In genomic region chr2:158247852-158248251, GRCm38 (mm10) we compare ENCODE assay signal across 27 mouse cellular contexts. TPM values are rescaled to one million over a fixed set of nuclear protein-coding genes. Genes with fewer than 3 reads are reported as not detected.
DNase-seq lines count a peak whose midpoint lies in the region; ATAC-seq and TF ChIP-seq lines count a peak whose summit lies in the region.
"Had no signal": no experiment of that assay in that cellular context is flagged by ENCODE, and none has a peak within 500 bp of the region (broad histone marks: within the 10 kb centered on the region; RNA-seq: fewer than 3 reads in every experiment).

No protein-coding gene starts in this region.

- no peak overlapping the region for H3K9ac ChIP-seq in heart, embryonic 15.5 days
- no peak overlapping the region for H3K9ac ChIP-seq in stomach, postnatal 0 days (ENCODE audit: low read length)
- H3K9ac ChIP-seq: forebrain, embryonic 13.5 days; heart, embryonic 13.5 days; hindbrain, embryonic 13.5 days; intestine, embryonic 15.5 days had no signal

- no peaks in the 10 kb centered on the region for H3K79me3 ChIP-seq in C2C12 (ENCODE audit: low read depth)

- no peaks in the 10 kb centered on the region for H3K36me3 ChIP-seq in heart, embryonic 15.5 days
- H3K36me3 ChIP-seq in C2C12 (ENCODE audit: control insufficient read depth, insufficient read depth): no peaks in the 10 kb centered on the region
- no peaks in the 10 kb centered on the region for H3K36me3 ChIP-seq in myocyte (ENCODE audit: control insufficient read depth, insufficient read depth)
- no peaks in the 10 kb centered on the region for H3K36me3 ChIP-seq in stomach, postnatal 0 days (ENCODE audit: control insufficient read depth, insufficient read depth, low read length)
- H3K36me3 ChIP-seq: forebrain, embryonic 10.5 days; heart, embryonic 13.5 days; hindbrain, embryonic 10.5 days; hindbrain, embryonic 13.5 days; intestine, embryonic 15.5 days had no signal

- no peak for DNase-seq in heart, adult 8-10 months (ENCODE audit: low spot score)
- peak; percentile 19 for DNase-seq in stomach, postnatal 0 days (ENCODE audit: low spot score)
- DNase-seq in layer of hippocampus, postnatal 14 days (ENCODE audit: low spot score in 2 of 2): no peak
- DNase-seq: cerebellum, adult 18-20 months; cerebellum, adult 9-10 months; cerebellum, postnatal 14 days had no signal

- H3K4me1 ChIP-seq in heart, embryonic 15.5 days (replicated peaks): peaks cover 18% of the 10 kb centered on the region
- H3K4me1 ChIP-seq in stomach, postnatal 0 days (replicated peaks; ENCODE audit: control insufficient read depth, insufficient read depth): no peaks in the 10 kb centered on the region
- H3K4me1 ChIP-seq: forebrain, embryonic 13.5 days; hindbrain, embryonic 13.5 days had no signal

- 78% methylated on average over 6 of the region's 6 CpGs for WGBS in heart, embryonic 15.5 days
- WGBS in stomach, postnatal 0 days: 59% methylated on average over 6 of the region's 6 CpGs

- no peak for TF ChIP-seq CTCF in C2C12 (IDR thresholded peaks at IDR 0.05; ENCODE audit: control insufficient read depth, insufficient read depth, insufficient read length)
- TF ChIP-seq CTCF in stomach, postnatal 0 days (IDR thresholded peaks at IDR 0.05; ENCODE audit: low read depth): no peak

- TF ChIP-seq POLR2A in myocyte (IDR thresholded peaks at IDR 0.05; ENCODE audit: insufficient read length, low read depth): no peak

- no peak overlapping the region for H3K4me2 ChIP-seq in heart, embryonic 15.5 days
- peak overlapping the region; percentile 47 for H3K4me2 ChIP-seq in myocyte (ENCODE audit: low read depth)
- H3K4me2 ChIP-seq in stomach, postnatal 0 days (replicated peaks; ENCODE audit: low read depth): no peak overlapping the region
- H3K4me2 ChIP-seq: forebrain, embryonic 13.5 days; heart, embryonic 13.5 days; hindbrain, embryonic 13.5 days; intestine, embryonic 15.5 days had no signal

- no peaks in the 10 kb centered on the region for H3K9me3 ChIP-seq in heart, embryonic 15.5 days (replicated peaks)
- H3K9me3 ChIP-seq in stomach, postnatal 0 days (ENCODE audit: control insufficient read depth, low read length): no peaks in the 10 kb centered on the region
- H3K9me3 ChIP-seq: forebrain, embryonic 10.5 days; forebrain, embryonic 13.5 days; hindbrain, embryonic 10.5 days; hindbrain, embryonic 13.5 days; intestine, embryonic 15.5 days had no signal

- no peak overlapping the region for H3ac ChIP-seq in C2C12 (ENCODE audit: control insufficient read depth, insufficient read length, low read depth)
- no peak overlapping the region for H3ac ChIP-seq in myocyte (ENCODE audit: control insufficient read depth, insufficient read length)

- H3K79me2 ChIP-seq in C2C12 (ENCODE audit: control insufficient read depth, insufficient read depth) (no peaks in the 10 kb centered on the region), myocyte (ENCODE audit: control insufficient read depth, insufficient read depth) (no peaks in the 10 kb centered on the region)

- no peak overlapping the region for H3K4me3 ChIP-seq in heart, embryonic 15.5 days
- H3K4me3 ChIP-seq in C2C12 (ENCODE audit: insufficient read depth, poor library complexity, severe bottlenecking): no peak overlapping the region
- no peak overlapping the region for H3K4me3 ChIP-seq in myocyte
- H3K4me3 ChIP-seq in stomach, postnatal 0 days (ENCODE audit: low read depth, low read length): no peak overlapping the region
- H3K4me3 ChIP-seq: forebrain, embryonic 10.5 days; forebrain, embryonic 13.5 days; heart, embryonic 13.5 days; hindbrain, embryonic 10.5 days; hindbrain, embryonic 13.5 days; intestine, embryonic 15.5 days had no signal

- H3K27me3 ChIP-seq in heart, embryonic 15.5 days: 0 out of 2 replicates have a peak, but pooled peaks cover 4% of the 10 kb centered on the region
- H3K27me3 ChIP-seq in C2C12 (ENCODE audit: control insufficient read depth, insufficient read depth, insufficient read length) (no peaks in the 10 kb centered on the region), myocyte (ENCODE audit: control insufficient read depth, insufficient read depth, insufficient read length) (no peaks in the 10 kb centered on the region)
- no peaks in the 10 kb centered on the region for H3K27me3 ChIP-seq in stomach, postnatal 0 days (ENCODE audit: control insufficient read depth, insufficient read depth, low read length)
- H3K27me3 ChIP-seq: heart, embryonic 13.5 days; hindbrain, embryonic 13.5 days; intestine, embryonic 15.5 days had no signal

- TF ChIP-seq EP300 in stomach, postnatal 0 days (optimal IDR thresholded peaks at IDR 0.05): no peak

- ATAC-seq in heart, embryonic 15.5 days (replicated peaks; ENCODE audit: insufficient number of reproducible peaks, insufficient read depth, low FRiP score, low read depth): no peak
- peak; percentile 33; the same call in 1 of the 2 replicates for ATAC-seq in stomach, postnatal 0 days (ENCODE audit: low FRiP score, low TSS enrichment)
- ATAC-seq: activated CD4-positive, CD25-positive, alpha-beta regulatory T cell, adult 4 months; forebrain, embryonic 13.5 days; forebrain, embryonic 16.5 days; hindbrain, embryonic 16.5 days had no signal

- H3K27ac ChIP-seq in heart, embryonic 15.5 days: 0 out of 2 replicates have a peak overlapping the region, but pooled peaks have one; percentile 3
- H3K27ac ChIP-seq in stomach, postnatal 0 days (replicated peaks): no peak overlapping the region
- H3K27ac ChIP-seq: forebrain, embryonic 10.5 days; forebrain, embryonic 13.5 days; heart, embryonic 13.5 days; hindbrain, embryonic 10.5 days; hindbrain, embryonic 13.5 days; intestine, embryonic 15.5 days had no signal

TF ChIP-seq in C2C12, 6 proteins besides CTCF, POLR2A, EP300 and RAD21:
- TF ChIP-seq USF1 (IDR thresholded peaks at IDR 0.05; ENCODE audit: low read depth) (peak; percentile 62), FOSL1 (IDR thresholded peaks at IDR 0.05; ENCODE audit: insufficient read depth, low read length, poor library complexity, severe bottlenecking) (no peak), CEBPB (IDR thresholded peaks at IDR 0.05; ENCODE audit: low read depth) (no peak)
TF ChIP-seq in C2C12: peak in this region for 1.

TF ChIP-seq in myocyte, 11 proteins besides CTCF, POLR2A, EP300 and RAD21:
- TF ChIP-seq CEBPB (IDR thresholded peaks at IDR 0.05; ENCODE audit: insufficient read depth, poor library complexity, severe bottlenecking) (no peak), USF1 (IDR thresholded peaks at IDR 0.05; ENCODE audit: low read depth) (peak; percentile 66), REST (IDR thresholded peaks at IDR 0.05; ENCODE audit: insufficient read depth, insufficient read length) (no peak), TCF12 (IDR thresholded peaks at IDR 0.05; ENCODE audit: insufficient read depth, poor library complexity, severe bottlenecking) (no peak)

RNA-seq across cellular contexts. Expression of gene Bpi, which starts 10.0 kb away (rescaled TPM):
- polyA plus RNA-seq in heart, embryonic 15.5 days (2015; fragmentation: Nextera tagmentation; extraction: Ambion mirVana): not detected in 2 replicates
- total RNA-seq in heart, adult 8-10 months (2022): not detected
- not detected for polyA plus RNA-seq in C2C12 (2012; fragmentation: generic; extraction: Trizol)
- not detected for polyA plus RNA-seq in myocyte (2012; fragmentation: generic; extraction: Trizol)
- not detected in 2 replicates for polyA plus RNA-seq in stomach, postnatal 0 days (2015; fragmentation: Nextera tagmentation; extraction: Ambion mirVana)
- total RNA-seq in layer of hippocampus, postnatal 14 days (2021): not detected
- total RNA-seq: adrenal gland, adult 8-10 months; adrenal gland, postnatal 25 days; gastrocnemius, adult 18-20 months; gastrocnemius, postnatal 25 days; heart, postnatal 10 days; heart, postnatal 36 days had no signal
- polyA plus RNA-seq: activated CD4-positive, CD25-positive, alpha-beta regulatory T cell, adult 4 months; brain, embryonic 14.5 days; embryonic facial prominence, embryonic 11.5 days; embryonic facial prominence, embryonic 14.5 days; forebrain, embryonic 10.5 days; forebrain, embryonic 13.5 days; forebrain, embryonic 16.5 days; heart, embryonic 13.5 days; hindbrain, embryonic 10.5 days; hindbrain, embryonic 13.5 days; hindbrain, embryonic 16.5 days; intestine, embryonic 15.5 days had no signal

RNA-seq across cellular contexts. Expression of gene D630003M21Rik, which starts 18.8 kb away (rescaled TPM):
- 2.1 and 2.4 TPM in 2 replicates for polyA plus RNA-seq in heart, embryonic 15.5 days (2015; fragmentation: Nextera tagmentation; extraction: Ambion mirVana)
- total RNA-seq in heart, adult 8-10 months (2022): 1 to 10 TPM; 4.7 to 6.3 (median 5.5) TPM
- polyA plus RNA-seq in C2C12 (2012; fragmentation: generic; extraction: Trizol): 0.01 TPM
- 0.25 TPM for polyA plus RNA-seq in myocyte (2012; fragmentation: generic; extraction: Trizol)
- polyA plus RNA-seq in stomach, postnatal 0 days (2015; fragmentation: Nextera tagmentation; extraction: Ambion mirVana): 1.7 TPM in 2 replicates
- total RNA-seq in layer of hippocampus, postnatal 14 days (2021): 1 to 10 TPM; 4.7 to 4.9 TPM
- polyA plus RNA-seq: activated CD4-positive, CD25-positive, alpha-beta regulatory T cell, adult 4 months had no signal

RNA-seq across cellular contexts. Expression of gene Lbp, which starts 58.4 kb away (rescaled TPM):
- 11.4 and 15.8 TPM in 2 replicates for polyA plus RNA-seq in heart, embryonic 15.5 days (2015; fragmentation: Nextera tagmentation; extraction: Ambion mirVana)
- total RNA-seq in heart, adult 8-10 months (2022): 1 to 10 TPM; 3.7 to 7.8 (median 5.6) TPM
- polyA plus RNA-seq in C2C12 (2012; fragmentation: generic; extraction: Trizol) (not detected), myocyte (2012; fragmentation: generic; extraction: Trizol) (0.11 TPM)
- 3.1 and 3.4 TPM in 2 replicates for polyA plus RNA-seq in stomach, postnatal 0 days (2015; fragmentation: Nextera tagmentation; extraction: Ambion mirVana)
- 1 to 10 TPM; 2.3 to 8.0 TPM for total RNA-seq in layer of hippocampus, postnatal 14 days (2021)
